Mouse (Mus musculus): ENCODE data around the gene Uba52.

DNA sequence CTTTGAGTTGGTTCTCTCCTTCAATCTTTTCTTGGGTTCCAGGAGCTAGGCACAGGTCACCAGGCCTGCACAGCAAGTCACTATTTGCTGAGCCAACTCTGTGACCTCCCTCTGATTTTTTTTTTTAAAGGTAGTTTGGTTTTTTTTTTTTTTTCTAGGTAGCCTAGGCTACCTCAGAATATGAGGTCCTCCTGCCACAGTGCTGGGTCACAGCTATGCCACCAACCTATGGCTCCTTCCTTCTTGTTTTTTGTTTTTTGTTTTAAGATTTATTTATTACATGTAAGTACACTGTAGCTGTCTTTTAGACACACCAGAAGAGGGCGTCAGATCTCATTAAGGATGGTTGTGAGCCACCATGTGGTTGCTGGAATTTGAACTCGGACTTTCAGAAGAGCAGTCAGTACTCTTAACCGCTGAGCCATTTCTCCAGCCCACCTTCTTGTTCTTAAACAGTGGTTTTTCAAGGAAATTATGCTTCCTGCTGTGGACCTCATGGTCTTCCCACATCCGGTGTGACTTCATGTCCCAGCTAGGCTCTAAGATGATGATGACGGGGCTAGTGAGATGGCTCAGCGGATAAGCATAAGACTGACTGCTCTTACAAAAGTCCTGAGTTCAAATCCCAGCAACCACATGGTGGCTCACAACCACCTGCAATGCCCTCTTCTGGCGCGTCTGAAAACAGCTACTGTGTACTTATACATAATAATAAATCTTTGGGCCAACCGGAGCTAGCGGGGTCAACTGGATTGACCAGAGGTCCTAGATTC, 39.0 kb upstream of the Uba52 start:
- peak; percentile 11; the same call in 1 of the 2 replicates for TF ChIP-seq CTCF (IDR thresholded peaks at IDR 0.05)
- no peak for TF ChIP-seq EP300 (IDR thresholded peaks at IDR 0.05)
